Mouse (Mus musculus) erythroblast, embryonic 14.5 days (primary cell): ENCODE data around the gene Ifngr2. TPM values are rescaled to one million over a fixed set of nuclear protein-coding genes. Genes with fewer than 3 reads are reported as not detected.

Source experiments
- H3K27me3 ChIP-seq: 2 replicates; pipeline ENCODE4 v1.6.1; 2012; ENCODE audit warnings: inconsistent platforms; ENCODE audit not compliant: control insufficient read depth
- H3K36me3 ChIP-seq: 2 replicates; pipeline ENCODE4 v1.6.1; 2012; ENCODE audit warnings: mild to moderate bottlenecking, inconsistent platforms; ENCODE audit not compliant: control insufficient read depth
- H3K4me1 ChIP-seq: 2 replicates; pipeline ENCODE4 v1.6.1; 2012; ENCODE audit warnings: inconsistent platforms; ENCODE audit not compliant: control insufficient read depth
- H3K4me3 ChIP-seq: replicated peaks from 2 replicates; pipeline ENCODE3; 2012; ENCODE audit warnings: moderate library complexity, mild to moderate bottlenecking, inconsistent platforms
- H3K9me3 ChIP-seq: 2 replicates; pipeline ENCODE4 v1.6.1; 2012; ENCODE audit warnings: low read length, inconsistent platforms, mixed read lengths; ENCODE audit not compliant: control insufficient read depth
- GATA1 ChIP-seq: IDR thresholded peaks from 2 replicates; pipeline ENCODE4 v1.6.1; 2012; ENCODE audit warnings: low read length, inconsistent platforms, mixed read lengths
- TAL1 ChIP-seq: IDR thresholded peaks from 3 replicates; pipeline ENCODE4 v1.6.1; 2012; ENCODE audit warnings: low read length, inconsistent platforms, mixed read lengths
- polyA plus RNA-seq: library from polyadenylated mRNA; stranded (reverse); fragments of >175 nt; gene quantifications from 2 replicates; pipeline ENCODE4 v1.2.3, GENCODE M21; 2012

Gene Ifngr2
- polyA plus RNA-seq, 1 experiment: 0.28 TPM

DNA sequence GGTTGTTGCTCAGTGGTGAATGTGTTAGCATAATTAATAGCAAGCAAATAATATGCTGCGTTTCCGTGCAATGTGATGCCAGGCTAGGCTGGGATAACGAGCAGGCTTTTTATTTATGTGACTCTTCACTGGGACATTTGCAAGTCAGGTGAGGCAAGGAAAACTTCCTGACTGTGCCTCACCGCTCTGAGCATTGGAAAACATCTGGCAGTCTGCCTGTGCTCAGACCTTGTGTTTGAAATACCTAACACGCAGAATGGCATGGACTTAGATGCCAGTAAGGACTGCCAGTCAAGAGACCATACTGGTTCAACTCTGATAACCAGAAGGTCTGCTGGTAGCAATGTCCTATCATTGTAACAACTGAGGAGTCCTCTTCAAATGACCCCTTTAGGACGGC, 58.3 kb downstream of the Ifngr2 start:
- TF ChIP-seq GATA1 (no peak), TAL1 (no peak)
- Histone ChIP-seq H3K4me3 (no peak overlapping the region), H3K4me1 (no peaks in the 10 kb centered on the region), H3K9me3 (no peaks in the 10 kb centered on the region), H3K27me3 (peaks cover 17% of the 10 kb centered on the region), H3K36me3 (no peaks in the 10 kb centered on the region)

DNA sequence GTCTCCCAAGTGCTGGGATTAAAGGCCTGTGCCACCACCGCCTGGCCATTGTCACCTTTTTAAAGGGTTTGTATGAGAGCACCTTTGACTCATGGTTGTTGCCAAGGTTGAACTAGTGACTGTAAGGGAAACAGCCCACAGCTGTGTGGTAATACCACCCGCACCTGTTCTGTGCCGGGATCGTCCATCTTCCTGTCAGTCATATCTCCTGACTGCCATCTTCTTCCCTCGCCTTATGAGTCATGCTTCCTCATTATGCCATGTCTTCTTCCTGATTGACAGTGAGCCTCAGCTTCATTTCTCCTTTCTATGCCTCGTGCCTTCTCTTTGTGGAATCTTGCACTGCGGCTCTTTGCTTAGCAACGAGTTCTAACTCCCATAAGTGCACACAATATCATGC, 60.1 kb downstream of the Ifngr2 start:
- H3K4me3 ChIP-seq: no peak overlapping the region
- H3K4me1 ChIP-seq: no peaks in the 10 kb centered on the region
- peaks cover 5% of the 10 kb centered on the region for H3K27me3 ChIP-seq
- H3K36me3 ChIP-seq: no peaks in the 10 kb centered on the region
- TF ChIP-seq GATA1: no peak
- TF ChIP-seq TAL1: no peak
- H3K9me3 ChIP-seq: no peaks in the 10 kb centered on the region

DNA sequence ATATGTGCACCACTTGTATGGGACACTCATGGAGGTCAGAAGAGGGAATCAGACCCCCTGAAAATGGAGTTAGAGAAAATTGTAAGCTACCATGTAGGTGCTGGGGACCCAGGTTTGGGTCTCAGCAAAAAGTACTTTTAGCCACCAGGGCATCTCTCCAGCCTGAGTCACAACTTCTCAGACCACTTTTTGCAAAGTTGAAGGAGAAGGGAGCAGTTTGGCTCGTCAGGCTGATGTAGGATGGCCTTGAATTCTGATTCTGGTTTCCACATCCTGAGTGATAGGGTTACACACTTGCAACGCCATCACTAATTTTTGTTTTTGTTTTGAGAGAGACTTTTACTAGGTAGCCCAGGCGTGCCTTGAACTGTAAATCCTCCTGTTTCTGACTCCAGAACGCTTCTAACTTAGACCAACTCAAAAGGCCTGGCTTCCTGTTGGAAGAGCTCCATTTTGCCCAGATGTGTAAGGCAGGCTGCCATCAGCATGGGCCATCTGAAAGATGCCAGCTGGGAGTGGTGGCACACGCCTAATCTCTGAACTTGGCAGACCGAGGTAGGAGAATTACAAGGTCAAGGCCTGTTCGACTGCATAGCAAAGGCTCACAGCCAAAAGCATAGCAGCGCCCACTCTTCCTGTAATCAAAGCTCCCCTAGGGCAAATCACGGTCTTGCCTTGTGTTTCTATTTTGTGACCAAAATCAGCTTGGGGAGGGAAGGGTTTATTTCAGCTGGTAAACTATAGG, 62.8 kb downstream of the Ifngr2 start:
- TF ChIP-seq TAL1: no peak
- no peak for TF ChIP-seq GATA1
- Histone ChIP-seq H3K4me3 (no peak overlapping the region), H3K9me3 (no peaks in the 10 kb centered on the region), H3K36me3 (no peaks in the 10 kb centered on the region), H3K27me3 (no peaks in the 10 kb centered on the region), H3K4me1 (no peaks in the 10 kb centered on the region)

DNA sequence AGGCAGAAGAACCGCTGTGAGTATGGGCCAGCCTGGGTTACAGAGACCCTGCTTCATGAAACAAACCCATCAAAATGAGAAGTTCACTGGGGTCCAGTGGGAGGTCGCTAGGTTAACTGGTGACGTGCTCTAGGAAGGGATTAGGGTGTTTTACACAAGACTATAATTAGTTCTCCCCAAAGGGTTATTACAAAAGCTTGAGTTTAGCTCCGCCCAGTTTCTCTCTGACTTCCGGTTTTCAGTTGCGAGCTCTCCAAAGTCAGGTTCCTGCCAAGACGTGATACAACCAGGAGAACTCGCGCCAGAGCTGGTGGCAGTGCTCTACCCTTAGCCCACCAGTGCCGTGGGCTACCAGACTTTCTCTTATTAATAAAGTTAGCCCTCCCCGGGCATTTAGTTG, 64.4 kb downstream of the Ifngr2 start:
- Histone ChIP-seq H3K9me3 (no peaks in the 10 kb centered on the region), H3K4me3 (no peak overlapping the region), H3K36me3 (no peaks in the 10 kb centered on the region), H3K4me1 (no peaks in the 10 kb centered on the region), H3K27me3 (no peaks in the 10 kb centered on the region)
- TF ChIP-seq GATA1: no peak
- TF ChIP-seq TAL1: no peak

DNA sequence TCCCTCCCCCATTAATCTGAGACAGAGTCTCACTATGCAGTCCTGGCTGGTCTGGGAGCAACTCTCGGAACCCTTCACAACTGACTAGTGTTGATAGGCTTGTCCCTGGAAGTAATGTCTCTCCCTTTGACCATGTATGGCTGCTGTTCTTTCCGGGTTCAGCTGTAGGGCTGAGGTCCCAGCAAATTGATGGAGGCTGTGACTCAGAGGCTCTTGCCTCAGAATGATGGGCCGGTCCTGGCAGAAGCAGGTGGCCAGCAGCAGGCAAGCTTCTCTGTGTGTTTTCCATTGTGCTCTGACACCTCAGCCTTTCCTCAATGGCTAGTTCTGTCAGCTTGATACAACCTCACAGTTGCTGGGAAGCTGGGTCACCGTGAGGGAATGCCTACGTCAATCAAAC, 65.7 kb downstream of the Ifngr2 start:
- no peaks in the 10 kb centered on the region for H3K4me1 ChIP-seq
- TF ChIP-seq GATA1 (no peak), TAL1 (no peak)
- H3K4me3 ChIP-seq: no peak overlapping the region
- H3K27me3 ChIP-seq: peaks cover 3% of the 10 kb centered on the region
- no peaks in the 10 kb centered on the region for H3K9me3 ChIP-seq
- no peaks in the 10 kb centered on the region for H3K36me3 ChIP-seq

DNA sequence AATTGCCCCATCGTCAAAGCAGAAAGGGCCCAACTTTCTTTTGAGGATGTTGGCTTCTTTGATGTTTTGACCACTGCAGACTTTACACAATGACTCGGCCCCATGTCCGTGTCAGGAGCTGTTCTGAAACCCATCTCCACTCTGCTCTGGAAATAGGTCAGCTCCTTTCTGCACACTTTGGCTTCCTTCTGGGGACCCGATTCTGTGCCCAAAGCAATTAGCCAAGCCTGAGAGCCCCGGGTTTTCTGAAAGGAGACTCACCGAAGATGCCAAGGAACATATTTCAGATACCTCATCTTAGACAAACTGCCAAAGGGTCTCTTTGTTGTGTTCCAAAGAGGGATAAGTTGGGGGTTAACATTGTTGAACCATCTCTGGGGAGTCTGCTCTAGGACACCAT, 67.7 kb downstream of the Ifngr2 start:
- Histone ChIP-seq H3K4me1 (peaks cover 13% of the 10 kb centered on the region), H3K4me3 (no peak overlapping the region), H3K27me3 (peaks cover 6% of the 10 kb centered on the region), H3K36me3 (peaks cover 3% of the 10 kb centered on the region; the same call in 1 of the 2 replicates), H3K9me3 (no peaks in the 10 kb centered on the region)
- TF ChIP-seq TAL1 (no peak), GATA1 (no peak)

Other genes with a start within 250 kb of the Ifngr2 start
- 7.3 and 9.3 TPM in 2 replicates for gene Ifnar2, start 174.3 kb upstream of the Ifngr2 start, polyA plus RNA-seq
- gene Gm21970, start 155.4 kb upstream of the Ifngr2 start, polyA plus RNA-seq: not detected in 2 replicates
- gene Il10rb, start 140.9 kb upstream of the Ifngr2 start, polyA plus RNA-seq: 0.73 and 0.96 TPM in 2 replicates
- 0.82 and 1.0 TPM in 2 replicates for gene Ifnar1, start 61.8 kb upstream of the Ifngr2 start, polyA plus RNA-seq
- gene Tmem50b, start 50.7 kb downstream of the Ifngr2 start, polyA plus RNA-seq: 0.02 TPM in 1 of 2 replicates, not detected in the other
- gene Dnajc28, start 72.0 kb downstream of the Ifngr2 start, polyA plus RNA-seq: 0.19 and 0.23 TPM in 2 replicates
- 25.0 and 27.4 TPM in 2 replicates for gene Gart, start 99.9 kb downstream of the Ifngr2 start, polyA plus RNA-seq
- 3.8 and 4.7 TPM in 2 replicates for gene Son, start 100.4 kb downstream of the Ifngr2 start, polyA plus RNA-seq
- 6.7 and 6.9 TPM in 2 replicates for gene Donson, start 141.7 kb downstream of the Ifngr2 start, polyA plus RNA-seq
- gene Cryzl1, start 181.9 kb downstream of the Ifngr2 start, polyA plus RNA-seq: 0.28 and 0.30 TPM in 2 replicates
- 31.5 and 32.6 TPM in 2 replicates for gene Itsn1, start 182.2 kb downstream of the Ifngr2 start, polyA plus RNA-seq